Mouse (Mus musculus) limb, embryonic 12.5 days (tissue): ENCODE measurements around the gene Rwdd2a. TPM values are rescaled to one million over a fixed set of nuclear protein-coding genes. Genes with fewer than 3 reads are reported as not detected.

ENCODE experiments used
- ATAC-seq: fragments of 200-750 bp; cut with Nextera tagmentation; 2 replicates; pipeline ENCODE4 v1.8.0; 2017; ENCODE audit warnings: low read depth, moderate TSS enrichment; ENCODE audit not compliant: insufficient number of reproducible peaks, insufficient read depth, low FRiP score, low TSS enrichment
- H3K27ac ChIP-seq: fragments of 300-500 bp; sonication (generic); 2 replicates; pipeline ENCODE4 v1.5.1; 2016; ENCODE audit warnings: mild to moderate bottlenecking, moderate library complexity
- H3K27me3 ChIP-seq: fragments of 300-500 bp; sonication (generic); 2 replicates; pipeline ENCODE4 v1.6.1; 2016; ENCODE audit warnings: mild to moderate bottlenecking, moderate library complexity
- H3K36me3 ChIP-seq: fragments of 300-500 bp; sonication (generic); 2 replicates; pipeline ENCODE4 v1.6.1; 2016; ENCODE audit warnings: mild to moderate bottlenecking, moderate library complexity
- H3K4me1 ChIP-seq: fragments of 300-500 bp; sonication (generic); replicated peaks from 2 replicates; pipeline ENCODE4 v1.6.1; 2016
- H3K4me2 ChIP-seq: fragments of 300-500 bp; sonication (generic); 2 replicates; pipeline ENCODE4 v1.6.1; 2016; ENCODE audit warnings: mild to moderate bottlenecking, moderate library complexity
- H3K4me3 ChIP-seq: fragments of 300-500 bp; sonication (generic); replicated peaks from 2 replicates; pipeline ENCODE4 v1.5.1; 2016; ENCODE audit warnings: mild to moderate bottlenecking
- H3K9ac ChIP-seq: fragments of 300-500 bp; sonication (generic); replicated peaks from 2 replicates; pipeline ENCODE4 v1.6.1; 2016; ENCODE audit warnings: mild to moderate bottlenecking, moderate library complexity
- H3K9me3 ChIP-seq: fragments of 300-500 bp; sonication (generic); 2 replicates; pipeline ENCODE4 v1.6.1; 2016; ENCODE audit warnings: mild to moderate bottlenecking, moderate library complexity
- WGBS: fragments of 180-500 bp; shearing (Covaris S2); methylation state at CpG from one replicate; pipeline ENCODE4 v1.1.7; 2016; 5-methylcytosine and 5-hydroxymethylcytosine counted together
- polyA plus RNA-seq: library from polyadenylated mRNA; unstranded; fragments of >200 nt; fragmentation: Nextera tagmentation; extraction: Ambion mirVana; gene quantifications from 2 replicates; pipeline ENCODE4 v1.2.1, GENCODE M21; 2016

Gene Rwdd2a
- polyA plus RNA-seq = 1.9 and 2.2 TPM in 2 replicates

- WGBS = under 1% methylated on average over 58 of the region's 59 CpGs
- H3K27me3 ChIP-seq = 0 out of 2 replicates have a peak, but pooled peaks cover 2% of the 10 kb centered on the region
- H3K9me3 ChIP-seq = no peaks in the 10 kb centered on the region
- peak; percentile 95 for ATAC-seq
- H3K36me3 ChIP-seq = peaks cover 30% of the 10 kb centered on the region
- peak within 1 kb of the TSS; percentile 99 for H3K4me2 ChIP-seq
- H3K9ac ChIP-seq = peak within 1 kb of the TSS; percentile 73
- peak within 1 kb of the TSS; percentile 72 for H3K4me3 ChIP-seq
- peaks cover 18% of the 10 kb centered on the region for H3K4me1 ChIP-seq
- H3K27ac ChIP-seq = peak within 1 kb of the TSS; percentile 67; the same call in 1 of the 2 replicates
These were observed at the start of gene Rwdd2a, which contains the start of gene Pgm3 for GRCm38 (mm10) chr9:86571540-86572135. TSS of gene Rwdd2a (plus strand) at chr9:86571991. TSS of gene Pgm3 (minus strand) at chr9:86571842.

- H3K36me3 ChIP-seq = peaks cover 46% of the 10 kb centered on the region
- no peaks in the 10 kb centered on the region for H3K9me3 ChIP-seq
- ATAC-seq = no peak
These were observed 49.5 kb upstream of the Rwdd2a start for GRCm38 (mm10) chr9:86522335-86522734.

GRCm38 (mm10) chr9:86525600-86525999 lies 46.2 kb upstream of the Rwdd2a start:
- H3K9me3 ChIP-seq = no peaks in the 10 kb centered on the region
- no peak overlapping the region for H3K4me3 ChIP-seq
- no peaks in the 10 kb centered on the region for H3K4me1 ChIP-seq
- ATAC-seq = no peak
- H3K9ac ChIP-seq = no peak overlapping the region
- peaks cover 38% of the 10 kb centered on the region for H3K36me3 ChIP-seq
- 71% methylated on average over 2 of the region's 2 CpGs for whole genome bisulfite sequencing
- H3K27ac ChIP-seq = no peak overlapping the region
- H3K27me3 ChIP-seq = no peaks in the 10 kb centered on the region
- H3K4me2 ChIP-seq = no peak overlapping the region

More at GRCm38 (mm10) chr9:86522335-86522734, 49.5 kb upstream of the Rwdd2a start:
- no peak overlapping the region for H3K9ac ChIP-seq
- no peak overlapping the region for H3K27ac ChIP-seq
- H3K4me2 ChIP-seq = no peak overlapping the region
- H3K4me1 ChIP-seq = no peaks in the 10 kb centered on the region
- H3K4me3 ChIP-seq = no peak overlapping the region
- H3K27me3 ChIP-seq = no peaks in the 10 kb centered on the region

- 85% methylated on average over 5 of the region's 5 CpGs for WGBS
- no peaks in the 10 kb centered on the region for H3K27me3 ChIP-seq
- H3K4me3 ChIP-seq = no peak overlapping the region
- no peaks in the 10 kb centered on the region for H3K9me3 ChIP-seq
- ATAC-seq = no peak
- H3K27ac ChIP-seq = no peak overlapping the region
- peaks cover 31% of the 10 kb centered on the region for H3K36me3 ChIP-seq
- H3K4me1 ChIP-seq = no peaks in the 10 kb centered on the region
- H3K4me2 ChIP-seq = no peak overlapping the region
- H3K9ac ChIP-seq = no peak overlapping the region
These were observed 37.7 kb upstream of the Rwdd2a start for GRCm38 (mm10) chr9:86534071-86534470.

- ATAC-seq = no peak
- Histone ChIP-seq H3K36me3 (peaks cover 60% of the 10 kb centered on the region), H3K27ac (no peak overlapping the region), H3K4me1 (no peaks in the 10 kb centered on the region), H3K4me3 (no peak overlapping the region), H3K9me3 (no peaks in the 10 kb centered on the region), H3K4me2 (no peak overlapping the region), H3K9ac (no peak overlapping the region), H3K27me3 (no peaks in the 10 kb centered on the region)
- 94% methylated on average over 3 of the region's 3 CpGs for WGBS
These were observed 28.3 kb upstream of the Rwdd2a start for GRCm38 (mm10) chr9:86543451-86543850.

- Histone ChIP-seq H3K27me3 (no peaks in the 10 kb centered on the region), H3K27ac (no peak overlapping the region), H3K4me2 (no peak overlapping the region), H3K9me3 (no peaks in the 10 kb centered on the region), H3K4me1 (no peaks in the 10 kb centered on the region), H3K4me3 (no peak overlapping the region), H3K36me3 (peaks cover 69% of the 10 kb centered on the region), H3K9ac (no peak overlapping the region)
- 75% methylated on average over 1 of the region's 1 CpGs for WGBS
- no peak for ATAC-seq
These were observed 27.2 kb upstream of the Rwdd2a start for GRCm38 (mm10) chr9:86544559-86544958.

- 87% methylated on average over 5 of the region's 5 CpGs for WGBS
- no peak overlapping the region for H3K9ac ChIP-seq
- H3K4me2 ChIP-seq = no peak overlapping the region
- no peak overlapping the region for H3K27ac ChIP-seq
- H3K27me3 ChIP-seq = no peaks in the 10 kb centered on the region
- peaks cover 68% of the 10 kb centered on the region for H3K36me3 ChIP-seq
- no peak for ATAC-seq
- H3K4me1 ChIP-seq = no peaks in the 10 kb centered on the region
- no peak overlapping the region for H3K4me3 ChIP-seq
- no peaks in the 10 kb centered on the region for H3K9me3 ChIP-seq
These were observed 22.1 kb upstream of the Rwdd2a start for GRCm38 (mm10) chr9:86549637-86550162.

GRCm38 (mm10) chr9:86550717-86551116 lies 21.1 kb upstream of the Rwdd2a start:
- H3K36me3 ChIP-seq = peaks cover 72% of the 10 kb centered on the region
- no peaks in the 10 kb centered on the region for H3K27me3 ChIP-seq
- no peaks in the 10 kb centered on the region for H3K4me1 ChIP-seq
- H3K4me3 ChIP-seq = no peak overlapping the region
- no peaks in the 10 kb centered on the region for H3K9me3 ChIP-seq
- H3K9ac ChIP-seq = no peak overlapping the region
- no peak overlapping the region for H3K4me2 ChIP-seq
- no peak overlapping the region for H3K27ac ChIP-seq
- ATAC-seq = no peak
- WGBS = 85% methylated on average over 3 of the region's 3 CpGs

- no peak overlapping the region for H3K4me3 ChIP-seq
- H3K4me2 ChIP-seq = no peak overlapping the region
- no peaks in the 10 kb centered on the region for H3K27me3 ChIP-seq
- peaks cover 81% of the 10 kb centered on the region for H3K36me3 ChIP-seq
- no peak overlapping the region for H3K9ac ChIP-seq
- no peak for ATAC-seq
- H3K4me1 ChIP-seq = no peaks in the 10 kb centered on the region
- 88% methylated on average over 9 of the region's 9 CpGs for WGBS
- no peak overlapping the region for H3K27ac ChIP-seq
- no peaks in the 10 kb centered on the region for H3K9me3 ChIP-seq
These were observed 17.9 kb upstream of the Rwdd2a start for GRCm38 (mm10) chr9:86553886-86554285.

GRCm38 (mm10) chr9:86554641-86555040 lies 17.1 kb upstream of the Rwdd2a start:
- Histone ChIP-seq H3K4me1 (no peaks in the 10 kb centered on the region), H3K4me3 (no peak overlapping the region), H3K9me3 (no peaks in the 10 kb centered on the region), H3K4me2 (no peak overlapping the region), H3K27ac (no peak overlapping the region), H3K9ac (no peak overlapping the region), H3K36me3 (peaks cover 83% of the 10 kb centered on the region), H3K27me3 (no peaks in the 10 kb centered on the region)
- no peak for ATAC-seq
- WGBS = 91% methylated on average over 4 of the region's 4 CpGs

- no peak overlapping the region for H3K4me2 ChIP-seq
- 86% methylated on average over 3 of the region's 3 CpGs for WGBS
- H3K27ac ChIP-seq = no peak overlapping the region
- no peaks in the 10 kb centered on the region for H3K9me3 ChIP-seq
- H3K9ac ChIP-seq = no peak overlapping the region
- no peak for ATAC-seq
- no peak overlapping the region for H3K4me3 ChIP-seq
- H3K36me3 ChIP-seq = peaks cover 87% of the 10 kb centered on the region
- H3K4me1 ChIP-seq = no peaks in the 10 kb centered on the region
- no peaks in the 10 kb centered on the region for H3K27me3 ChIP-seq
These were observed 11.2 kb upstream of the Rwdd2a start for GRCm38 (mm10) chr9:86560543-86560942.
